Comparison of ENCODE assay signal across 11 mouse cellular contexts in the genomic region with DNA sequence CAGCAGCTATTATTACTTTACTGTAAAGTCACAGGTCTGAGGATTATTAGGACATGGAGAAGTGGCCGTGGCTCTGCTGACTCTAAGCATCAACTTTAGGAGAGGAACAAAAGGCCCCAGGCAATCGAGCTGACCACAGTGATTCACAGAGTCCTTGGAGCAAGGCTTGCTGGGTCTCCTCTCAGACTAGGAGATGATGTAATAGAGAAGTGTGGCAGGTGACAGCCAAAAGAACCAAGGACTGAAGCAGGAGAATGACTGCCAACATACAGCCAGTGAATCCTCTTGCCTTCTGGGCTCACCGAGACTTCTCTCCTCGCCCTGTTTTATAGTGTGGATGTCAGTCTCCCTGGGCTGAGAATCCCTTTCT.
"Had no signal": no experiment of that assay in that cellular context is flagged by ENCODE, and none has a peak within 500 bp of the region (broad histone marks: within the 10 kb centered on the region; RNA-seq: fewer than 3 reads in every experiment).

No protein-coding gene starts in this region.

- H3K9me3 ChIP-seq: limb, embryonic 13.5 days; midbrain, embryonic 13.5 days; neural tube, embryonic 15.5 days had no signal

- H3K27ac ChIP-seq: limb, embryonic 13.5 days; liver, embryonic 14.5 days; midbrain, embryonic 13.5 days; neural tube, embryonic 15.5 days had no signal

- ATAC-seq: midbrain, embryonic 13.5 days had no signal

- H3K9ac ChIP-seq: limb, embryonic 13.5 days; liver, embryonic 14.5 days; midbrain, embryonic 13.5 days; neural tube, embryonic 15.5 days had no signal

- H3K36me3 ChIP-seq: limb, embryonic 13.5 days; midbrain, embryonic 13.5 days; neural tube, embryonic 15.5 days had no signal

- H3K4me3 ChIP-seq: limb, embryonic 13.5 days; midbrain, embryonic 13.5 days; myocyte; neural tube, embryonic 15.5 days had no signal

- H3K27me3 ChIP-seq: limb, embryonic 13.5 days; midbrain, embryonic 13.5 days had no signal

- H3K4me2 ChIP-seq: limb, embryonic 13.5 days; midbrain, embryonic 13.5 days; neural tube, embryonic 15.5 days had no signal

- DNase-seq: kidney, adult 8-10 months; kidney, postnatal 10 days; left cerebral cortex, postnatal 4 days; lung, adult 18-20 months; right cerebral cortex, adult 18-20 months; right cerebral cortex, postnatal 25 days had no signal
